Mouse (Mus musculus): ENCODE results near the gene Adsl. TPM values are rescaled to one million over a fixed set of nuclear protein-coding genes. Genes with fewer than 3 reads are reported as not detected.
"Not testable (repeated sequence)": the region's sequence is repeated elsewhere in the genome, so short reads cannot be mapped to it uniquely, and the experiment has no call there.

Adsl gene
- 100 to 1,000 TPM; 123 to 128 TPM for total RNA-seq (2021)
- long read RNA-seq, experiment 1, transcript Adsl-201 (13 exons, 3,711 nt): major isoform, 143 of 156 reads
- long read RNA-seq, experiment 1, partial matches to known transcripts: 7 of 156 reads
- long read RNA-seq, experiment 1, other reads (novel, unspliced or antisense): 6 of 156 reads
- long read RNA-seq, experiment 2, transcript Adsl-201 (13 exons, 3,711 nt): major isoform, 197 of 216 reads
- long read RNA-seq, experiment 2, partial matches to known transcripts: 12 of 216 reads
- long read RNA-seq, experiment 2, other reads (novel, unspliced or antisense): 7 of 216 reads

DNA sequence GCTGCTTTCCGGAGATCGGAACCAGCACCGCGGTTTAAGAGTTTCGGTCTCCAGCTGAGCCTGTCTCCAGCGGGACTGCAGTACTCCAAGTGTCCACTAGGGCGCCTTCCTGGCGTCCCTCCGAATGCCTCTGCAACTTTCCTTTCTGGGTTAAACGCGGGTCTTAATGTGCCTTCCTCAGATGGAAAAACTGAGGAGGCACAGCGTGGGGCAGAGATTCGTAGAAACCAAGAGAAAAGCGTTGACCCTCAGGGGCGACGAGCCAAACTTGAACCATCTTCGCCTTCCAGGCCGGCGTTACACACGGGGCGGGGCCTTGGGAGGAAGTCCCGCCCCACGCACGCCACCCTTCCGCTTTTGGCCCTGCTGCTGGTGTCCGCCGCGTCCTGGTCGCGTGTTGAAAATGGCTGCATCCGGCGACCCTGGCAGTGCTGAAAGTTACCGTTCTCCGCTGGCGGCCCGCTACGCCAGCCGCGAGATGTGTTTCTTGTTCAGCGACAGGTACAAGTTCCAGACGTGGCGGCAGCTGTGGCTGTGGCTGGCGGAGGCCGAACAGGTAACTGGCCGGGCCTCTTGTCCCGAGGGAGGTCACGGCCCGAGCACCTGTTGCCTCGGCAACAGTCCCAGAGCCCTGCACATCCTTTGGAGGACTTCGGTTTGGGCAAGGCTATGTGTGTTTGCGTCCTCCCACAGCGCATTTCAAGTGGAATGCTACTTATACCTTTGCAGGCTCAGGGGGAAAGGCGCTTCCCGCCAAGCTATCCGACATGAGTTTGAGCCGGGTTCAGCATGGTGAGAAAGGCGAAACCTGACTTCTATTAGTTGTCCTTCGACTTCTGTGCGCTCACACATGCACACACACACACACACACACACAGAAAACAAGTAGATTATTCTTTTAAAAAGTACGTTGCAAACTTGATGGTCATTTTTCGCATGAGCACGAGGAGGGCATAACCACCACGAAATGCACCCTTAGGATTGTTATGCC is at the start of gene Adsl:
TSS of gene Adsl (plus strand) at position 346 of the 991 bp plus-strand sequence.
- DNase-seq (ENCODE audit: low spot score in 2 of 2): peak; percentile 81 to 89

DNA sequence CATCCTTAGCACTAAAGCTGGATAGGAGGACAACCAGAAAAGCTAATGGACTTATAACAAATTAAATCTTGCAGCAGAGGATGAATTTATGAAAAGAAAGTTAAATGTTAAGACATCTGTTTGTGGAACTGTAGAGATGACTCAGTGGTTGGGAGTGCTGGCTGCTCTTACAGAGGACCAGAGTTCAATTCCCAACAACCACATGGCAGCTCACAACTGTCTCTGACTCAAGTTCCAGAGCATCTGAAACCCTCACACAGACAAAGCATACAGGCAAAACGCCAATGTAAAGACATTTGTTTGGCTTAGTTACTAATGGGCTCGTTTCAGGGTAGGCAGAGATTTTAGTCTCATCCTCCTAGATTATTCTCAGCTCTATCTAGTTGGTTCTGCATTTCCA is 48.5 kb upstream of the Adsl start:
- DNase-seq (ENCODE audit: low spot score in 2 of 2): no peak

DNA sequence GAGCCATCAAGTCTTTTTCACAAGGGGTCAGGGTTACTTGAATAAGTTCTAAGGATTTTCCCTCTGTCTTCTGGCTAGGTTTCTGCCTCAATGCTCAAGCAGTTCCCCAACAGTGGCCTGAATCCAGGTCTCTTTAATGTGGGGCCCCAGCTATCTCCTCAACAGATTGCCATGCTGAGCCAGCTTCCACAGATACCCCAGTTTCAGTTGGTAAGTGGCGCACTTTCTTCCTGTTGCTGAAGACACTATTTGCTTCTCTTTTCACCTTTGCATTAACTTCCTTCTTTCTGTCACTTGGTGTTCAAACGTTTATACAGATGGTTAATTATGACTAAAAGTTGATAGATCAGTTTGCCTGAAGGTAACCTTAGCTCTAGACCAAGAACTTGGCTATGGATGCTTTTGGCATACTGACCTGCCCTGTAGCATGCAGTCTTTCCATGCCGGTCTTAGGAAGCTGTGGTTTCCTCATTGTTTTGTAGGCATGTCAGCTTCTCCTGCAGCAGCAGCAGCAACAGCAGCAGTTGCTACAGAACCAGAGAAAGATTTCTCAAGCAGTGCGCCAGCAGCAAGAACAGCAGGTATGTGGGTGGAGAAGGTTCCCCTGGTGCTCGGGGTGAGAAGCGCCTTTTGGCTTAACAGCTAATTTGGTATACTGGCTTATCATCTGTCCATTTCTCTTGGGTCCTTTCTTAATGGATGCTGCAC is 46.3 kb upstream of the Adsl start:
- DNase-seq (ENCODE audit: low spot score in 2 of 2): no peak

DNA sequence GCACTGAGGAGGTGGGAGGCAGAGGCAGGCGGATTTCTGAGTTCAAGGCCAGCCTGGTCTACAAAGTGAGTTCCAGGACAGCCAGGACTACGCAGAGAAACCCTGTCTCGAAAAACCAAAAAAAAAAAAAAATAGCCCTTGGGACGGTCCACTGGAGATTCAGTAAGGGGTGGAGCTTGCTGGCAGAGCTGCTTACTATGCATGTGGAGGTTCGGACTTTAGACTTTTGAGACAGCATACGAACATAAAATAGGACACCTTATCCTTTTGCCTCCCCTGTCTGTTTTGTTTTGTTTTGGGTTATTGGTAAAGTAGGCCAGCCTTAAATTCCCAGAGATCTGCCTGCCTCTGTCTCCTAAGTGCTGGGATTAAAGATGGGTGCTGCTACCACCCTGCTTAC is 43.5 kb upstream of the Adsl start:
- DNase-seq (ENCODE audit: low spot score in 2 of 2): not testable (repeated sequence)

DNA sequence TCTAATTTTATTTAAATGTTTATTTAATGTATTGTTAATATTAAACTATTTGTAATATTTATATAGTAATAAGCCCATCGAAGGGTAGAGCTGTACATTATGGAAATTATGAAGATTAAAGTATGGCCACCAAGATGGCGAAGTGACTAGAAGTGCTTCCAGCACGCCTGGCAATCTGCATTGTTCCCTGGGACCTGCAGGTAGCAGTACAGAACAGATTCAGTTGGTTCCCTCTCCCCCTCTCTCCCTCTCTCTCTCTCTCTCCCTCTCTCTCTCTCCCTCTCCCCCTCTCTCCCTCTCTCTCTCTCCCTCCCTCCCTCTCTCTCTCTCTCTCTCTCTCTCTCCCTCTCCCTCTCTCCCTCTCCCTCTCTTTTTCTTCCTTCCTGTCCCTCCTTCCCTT is 38.1 kb upstream of the Adsl start:
- DNase-seq (ENCODE audit: low spot score in 2 of 2): no peak

- no peak for DNase-seq (ENCODE audit: low spot score in 2 of 2)
Observed at GRCm38 (mm10) chr15:80910790-80911531, 37.3 kb upstream of the Adsl start.

- DNase-seq (ENCODE audit: low spot score in 2 of 2): no peak
Observed at GRCm38 (mm10) chr15:80912175-80912574, 36.1 kb upstream of the Adsl start.

DNA sequence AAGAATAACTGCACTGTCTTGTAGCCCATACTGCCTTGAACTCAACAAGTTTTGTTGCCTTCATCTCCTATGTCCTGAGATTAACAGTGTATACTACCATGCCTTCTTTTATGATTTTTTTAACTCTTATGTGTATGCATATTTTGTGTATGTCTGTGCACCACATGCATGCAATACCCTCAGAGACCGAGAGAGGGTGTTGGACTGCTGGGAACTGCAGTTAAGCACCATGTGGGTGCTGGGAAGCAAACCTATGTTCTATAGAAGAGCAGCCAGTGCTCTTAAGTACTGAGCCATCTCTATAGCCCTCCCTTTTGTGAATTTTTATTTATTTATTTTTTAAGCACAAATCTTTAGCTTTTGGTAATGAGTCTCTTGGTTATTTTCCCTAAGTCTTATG is 34.5 kb upstream of the Adsl start:
- DNase-seq (ENCODE audit: low spot score in 2 of 2): no peak

DNA sequence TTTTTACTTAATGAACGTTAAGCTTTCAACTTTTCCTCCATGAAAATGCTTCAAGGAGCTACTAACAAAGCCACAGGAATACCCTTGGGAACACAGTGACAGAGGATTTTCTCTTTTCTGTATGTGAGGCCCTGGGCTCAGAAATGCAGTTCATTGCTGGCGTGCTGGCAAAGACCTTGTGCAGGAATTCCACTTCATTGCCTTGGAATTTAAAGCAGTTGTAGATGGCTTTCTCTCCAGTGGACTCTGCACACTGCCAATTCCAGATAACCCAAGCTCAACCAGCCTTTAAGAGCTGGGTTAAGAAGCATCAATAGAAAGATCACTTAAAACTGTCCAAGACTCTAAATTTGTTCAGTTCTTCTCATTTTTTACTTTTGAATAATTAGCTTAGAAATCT is 32.4 kb upstream of the Adsl start:
- DNase-seq (ENCODE audit: low spot score in 2 of 2): no peak

DNA sequence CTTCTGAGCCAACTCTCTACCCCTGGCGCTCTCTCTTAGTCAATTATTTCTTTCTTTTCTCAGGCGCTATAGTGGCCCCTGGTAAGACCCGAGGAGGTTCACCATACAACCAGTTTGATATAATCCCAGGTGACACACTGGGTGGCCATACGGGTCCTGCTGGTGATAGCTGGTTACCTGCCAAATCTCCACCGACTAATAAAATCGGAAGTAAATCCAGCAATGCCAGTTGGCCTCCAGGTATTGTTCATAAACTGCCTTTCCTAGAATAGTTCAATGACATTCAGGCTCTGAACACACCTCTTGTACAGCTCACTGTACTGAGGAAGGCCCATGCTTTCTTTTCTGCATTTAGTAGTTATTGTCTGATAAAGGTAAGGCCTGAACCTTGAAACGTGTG is 31.7 kb upstream of the Adsl start:
- no peak for DNase-seq (ENCODE audit: low spot score in 2 of 2)

DNA sequence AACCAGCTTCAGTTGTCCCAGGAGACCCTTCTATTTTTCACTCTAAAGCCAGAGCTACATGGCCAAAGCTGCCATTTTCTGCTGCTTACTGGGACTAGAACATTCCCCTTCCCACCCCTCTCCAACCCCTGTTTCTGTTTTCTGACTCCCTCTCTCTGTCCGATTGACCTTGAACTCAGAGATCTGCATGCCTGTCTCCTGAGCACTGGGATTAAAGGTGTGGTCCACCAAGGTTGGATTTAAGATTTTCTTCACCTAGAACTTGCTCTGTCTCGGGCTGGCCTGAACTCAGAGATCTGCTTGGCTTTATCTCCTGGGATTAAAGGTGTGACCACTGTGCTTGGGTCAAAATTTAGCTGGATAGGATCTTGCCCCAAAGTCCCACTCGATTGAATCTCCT is 27.9 kb upstream of the Adsl start:
- no peak for DNase-seq (ENCODE audit: low spot score in 2 of 2)

DNA sequence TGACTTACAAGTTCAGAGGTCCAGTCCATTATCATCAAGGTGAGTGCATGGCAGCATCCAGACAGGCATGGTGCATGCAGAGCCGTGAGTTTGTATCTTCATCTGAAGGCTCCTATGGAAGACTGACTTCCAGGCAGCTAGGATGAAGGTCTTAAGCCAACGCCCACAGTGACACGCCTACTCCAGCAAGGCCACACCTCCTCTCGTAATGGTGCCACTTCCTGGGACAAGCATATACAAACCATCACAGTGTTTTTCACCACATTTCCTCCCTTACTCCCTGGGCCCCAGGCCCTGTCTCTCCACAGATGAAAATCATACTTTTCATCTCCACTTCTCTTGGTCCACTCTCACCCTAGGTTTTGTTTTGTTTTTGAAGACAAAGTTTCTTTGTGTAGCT is 26.5 kb upstream of the Adsl start:
- no peak for DNase-seq (ENCODE audit: low spot score in 2 of 2)

DNA sequence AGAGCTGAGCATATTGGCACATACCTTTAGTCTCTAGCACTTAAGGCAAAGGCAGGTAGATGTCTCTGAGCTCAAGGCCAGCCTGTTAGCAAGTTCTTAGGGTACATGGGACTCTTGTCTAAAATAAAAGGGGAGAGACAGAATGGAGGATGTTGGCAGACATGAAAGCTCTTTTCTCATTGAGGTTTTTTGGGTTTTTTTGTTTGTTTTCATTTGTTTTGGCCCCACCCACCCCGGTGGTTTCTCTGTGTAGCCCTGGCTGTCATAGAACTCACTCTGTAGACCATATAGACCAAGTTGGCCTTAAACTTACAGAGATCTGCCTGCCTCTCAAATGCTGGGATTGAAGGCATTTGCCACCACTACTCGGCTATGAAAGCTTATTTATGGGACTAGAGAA is 24.1 kb upstream of the Adsl start:
- no peak for DNase-seq (ENCODE audit: low spot score in 2 of 2)

DNA sequence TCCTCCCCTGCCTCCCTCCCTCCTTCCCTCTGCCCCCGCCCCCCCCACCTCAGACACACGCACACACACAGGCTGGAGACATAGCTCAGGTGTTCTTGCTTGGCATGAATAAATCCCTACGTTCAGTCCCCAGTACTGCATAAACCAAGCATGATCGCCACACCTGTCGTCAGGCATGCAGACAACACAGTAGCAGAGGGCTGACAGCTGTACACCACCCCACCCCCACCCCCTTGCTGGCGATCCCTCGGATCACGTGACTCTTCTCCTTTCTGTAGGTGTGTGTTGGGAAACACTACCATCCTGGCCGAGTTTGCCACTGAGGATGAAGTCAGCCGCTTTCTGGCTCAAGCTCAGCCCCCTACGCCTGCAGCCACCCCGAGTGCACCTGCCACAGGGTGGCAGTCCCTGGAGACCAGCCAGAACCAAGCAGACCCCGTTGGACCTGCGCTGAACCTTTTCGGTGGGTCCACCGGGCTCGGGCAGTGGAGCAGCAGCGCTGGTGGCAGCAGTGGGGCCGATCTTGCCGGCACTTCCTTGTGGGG is 19.4 kb upstream of the Adsl start:
- no peak for DNase-seq (ENCODE audit: low spot score in 2 of 2)

- no peak for DNase-seq (ENCODE audit: low spot score in 2 of 2)
Observed at GRCm38 (mm10) chr15:80930048-80930571, 18.2 kb upstream of the Adsl start.

- DNase-seq (ENCODE audit: low spot score in 2 of 2): not testable (repeated sequence)
Observed at GRCm38 (mm10) chr15:80930676-80931320, 17.5 kb upstream of the Adsl start.

GRCm38 (mm10) chr15:80931345-80931960 is 16.8 kb upstream of the Adsl start:
- no peak for DNase-seq (ENCODE audit: low spot score in 2 of 2)

DNA sequence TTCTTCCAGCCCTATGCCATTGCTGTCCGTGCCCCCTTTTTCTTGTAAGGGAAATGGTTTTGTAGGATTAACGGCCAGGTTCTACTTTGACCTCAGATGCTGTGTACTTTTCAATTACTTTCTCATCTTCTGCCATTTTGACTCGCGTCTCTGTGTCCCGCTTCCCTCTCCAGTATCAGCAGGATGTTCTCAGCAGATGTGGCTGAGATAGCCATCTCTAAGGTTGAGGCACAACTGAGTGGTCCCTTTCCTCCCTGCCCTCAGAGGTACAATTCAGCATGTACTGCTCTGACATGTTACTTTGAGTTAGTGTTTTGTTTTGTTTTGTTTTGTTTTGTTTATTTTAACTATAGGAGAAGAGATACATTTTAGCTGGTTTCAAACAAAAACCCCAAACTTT is 13.4 kb upstream of the Adsl start:
- DNase-seq (ENCODE audit: low spot score in 2 of 2): no peak

GRCm38 (mm10) chr15:80936686-80937085 is 11.6 kb upstream of the Adsl start:
- DNase-seq (ENCODE audit: low spot score in 2 of 2): peak in 1 of 2 experiments; percentile 35

Data from gastrocnemius, postnatal 4 days (tissue).